Mouse (Mus musculus): ENCODE data around the gene Zfand3.

- no peak for TF ChIP-seq POLR2A (IDR thresholded peaks at IDR 0.05; ENCODE audit: borderline replicate concordance, extremely low read depth, insufficient read depth, insufficient read length, poor library complexity, severe bottlenecking)
- TF ChIP-seq CTCF (IDR thresholded peaks at IDR 0.05; ENCODE audit: borderline replicate concordance, extremely low read depth, insufficient read depth, insufficient read length), result no peak
Observed at GRCm38 (mm10) chr17:30213371-30213770, 208.8 kb downstream of the Zfand3 start.
